Mouse (Mus musculus): ENCODE measurements at regions not wholly inside any gene's neighbourhood (a gene's known extent, or its start where the extent isn't known, plus 50 kb on each side); places are given as distances from the start of the nearest gene placed in this dataset.

- no peak for TF ChIP-seq CTCF (IDR thresholded peaks at IDR 0.05; ENCODE audit: low read depth, low read length)
- TF ChIP-seq EP300 (IDR thresholded peaks at IDR 0.05; ENCODE audit: insufficient read depth, low read depth, low read length) = no peak
Measured at GRCm38 (mm10) chr15:50360033-50360988, 3524.4 kb upstream of the Gm7489 start.

Measured in ES-Bruce4 (cell line).